Mouse (Mus musculus) G1E-ER4 (cell line): ENCODE measurements around the gene Dclre1c. TPM values are rescaled to one million over a fixed set of nuclear protein-coding genes. Genes with fewer than 3 reads are reported as not detected.

ENCODE experiments used
- GATA1 ChIP-seq: IDR thresholded peaks from one replicate; pipeline ENCODE4 v1.8.0; 2012; ENCODE audit warnings: low read length, inconsistent platforms
- polyA plus RNA-seq: library from polyadenylated mRNA; stranded (reverse); fragments of >175 nt; gene quantifications from 2 replicates; pipeline ENCODE4 v1.2.3, GENCODE M21; 2012

Gene Dclre1c
- polyA plus RNA-seq, 1 experiment, result 0.78 TPM

GRCm38 (mm10) chr2:3445984-3446383 lies 22.1 kb downstream of the Dclre1c start:
- TF ChIP-seq GATA1, result no peak

GRCm38 (mm10) chr2:3449431-3449830 lies 25.5 kb downstream of the Dclre1c start:
- no peak for TF ChIP-seq GATA1

GRCm38 (mm10) chr2:3453096-3453495 lies 29.2 kb downstream of the Dclre1c start:
- no peak for TF ChIP-seq GATA1

GRCm38 (mm10) chr2:3456590-3456989 lies 32.7 kb downstream of the Dclre1c start:
- TF ChIP-seq GATA1, result no peak

- TF ChIP-seq GATA1, result no peak
Measured at GRCm38 (mm10) chr2:3473891-3474290, 50.0 kb downstream of the Dclre1c start.

GRCm38 (mm10) chr2:3474361-3474805 lies 50.5 kb downstream of the Dclre1c start:
- TF ChIP-seq GATA1, result no peak

- TF ChIP-seq GATA1, result no peak
Measured at GRCm38 (mm10) chr2:3474861-3475283, 50.9 kb downstream of the Dclre1c start, which contains the start of gene Suv39h2. Gene Suv39h2 (minus strand): TSS chr2:3475031.

GRCm38 (mm10) chr2:3475746-3476251 lies 51.9 kb downstream of the Dclre1c start:
- no peak for TF ChIP-seq GATA1

- no peak for TF ChIP-seq GATA1
Measured at GRCm38 (mm10) chr2:3480239-3480638, 56.3 kb downstream of the Dclre1c start.

- TF ChIP-seq GATA1, result no peak
Measured at GRCm38 (mm10) chr2:3489816-3490215, 65.9 kb downstream of the Dclre1c start.

GRCm38 (mm10) chr2:3493833-3494409 lies 70.0 kb downstream of the Dclre1c start:
- TF ChIP-seq GATA1, result peak; percentile 9

- TF ChIP-seq GATA1, result no peak
Measured at GRCm38 (mm10) chr2:3499543-3499942, 75.6 kb downstream of the Dclre1c start.

GRCm38 (mm10) chr2:3500886-3501285 lies 77.0 kb downstream of the Dclre1c start:
- no peak for TF ChIP-seq GATA1

GRCm38 (mm10) chr2:3512076-3512475 lies 88.1 kb downstream of the Dclre1c start:
- no peak for TF ChIP-seq GATA1

- no peak for TF ChIP-seq GATA1
Measured at GRCm38 (mm10) chr2:3512552-3513454, 88.9 kb downstream of the Dclre1c start, which contains the start of the genes Gm45902, Hspa14 and Cdnf. Gene Gm45902 (minus strand): TSS chr2:3512790. Gene Hspa14 (minus strand): TSS chr2:3512814. Gene Cdnf (plus strand): TSS chr2:3513030.

Other genes with a start within 250 kb of the Dclre1c start
- gene Nmt2, start 139.9 kb upstream of the Dclre1c start, polyA plus RNA-seq, result 9.4 and 11.1 TPM in 2 replicates
- gene Rpp38, start 91.5 kb upstream of the Dclre1c start, polyA plus RNA-seq, result 1.5 and 1.8 TPM in 2 replicates
- not detected in 2 replicates for gene Acbd7, start 88.0 kb upstream of the Dclre1c start, polyA plus RNA-seq
- gene Olah, start 26.9 kb upstream of the Dclre1c start, polyA plus RNA-seq, result not detected in 2 replicates
- not detected in 2 replicates for gene Meig1, start 1.5 kb upstream of the Dclre1c start, polyA plus RNA-seq
- 6.5 and 9.4 TPM in 2 replicates for gene Suv39h2, start 50.9 kb downstream of the Dclre1c start, polyA plus RNA-seq
- 2.9 and 4.2 TPM in 2 replicates for gene Gm45902, start 88.7 kb downstream of the Dclre1c start, polyA plus RNA-seq
- 8.7 and 9.9 TPM in 2 replicates for gene Hspa14, start 88.7 kb downstream of the Dclre1c start, polyA plus RNA-seq
- 0.14 and 0.16 TPM in 2 replicates for gene Cdnf, start 88.9 kb downstream of the Dclre1c start, polyA plus RNA-seq
- 0.32 and 2.1 TPM in 2 replicates for gene Fam107b, start 146.4 kb downstream of the Dclre1c start, polyA plus RNA-seq